Mouse (Mus musculus) adrenal gland, postnatal 25 days (tissue): Measurements from ENCODE around the gene Sac3d1. TPM values are rescaled to one million over a fixed set of nuclear protein-coding genes. Genes with fewer than 3 reads are reported as not detected.
"Not testable (repeated sequence)": the region's sequence is repeated elsewhere in the genome, so short reads cannot be mapped to it uniquely, and the experiment has no call there.

Experiments used
- DNase-seq: peaks from one replicate; pipeline ENCODE4 v3.0.0; 2021; ENCODE audit warnings: mixed read lengths
- long read RNA-seq: library from polyadenylated mRNA; stranded (forward); transcript quantifications from one replicate; pipeline ENCODE4 v2.0.0, GENCODE M21; 2021
- total RNA-seq: library from RNA; stranded (reverse); gene quantifications from 2 replicates; pipeline ENCODE4 v1.2.3, GENCODE M21; 2021

The Sac3d1 gene
- 15.1 and 19.5 TPM in 2 replicates for total RNA-seq
- long read RNA-seq, transcript Sac3d1-201 (2 exons, 1,442 nt) = major isoform, 31 of 34 reads
- long read RNA-seq, partial matches to known transcripts = 1 of 34 reads
- long read RNA-seq, other reads (novel, unspliced or antisense) = 2 of 34 reads

DNA sequence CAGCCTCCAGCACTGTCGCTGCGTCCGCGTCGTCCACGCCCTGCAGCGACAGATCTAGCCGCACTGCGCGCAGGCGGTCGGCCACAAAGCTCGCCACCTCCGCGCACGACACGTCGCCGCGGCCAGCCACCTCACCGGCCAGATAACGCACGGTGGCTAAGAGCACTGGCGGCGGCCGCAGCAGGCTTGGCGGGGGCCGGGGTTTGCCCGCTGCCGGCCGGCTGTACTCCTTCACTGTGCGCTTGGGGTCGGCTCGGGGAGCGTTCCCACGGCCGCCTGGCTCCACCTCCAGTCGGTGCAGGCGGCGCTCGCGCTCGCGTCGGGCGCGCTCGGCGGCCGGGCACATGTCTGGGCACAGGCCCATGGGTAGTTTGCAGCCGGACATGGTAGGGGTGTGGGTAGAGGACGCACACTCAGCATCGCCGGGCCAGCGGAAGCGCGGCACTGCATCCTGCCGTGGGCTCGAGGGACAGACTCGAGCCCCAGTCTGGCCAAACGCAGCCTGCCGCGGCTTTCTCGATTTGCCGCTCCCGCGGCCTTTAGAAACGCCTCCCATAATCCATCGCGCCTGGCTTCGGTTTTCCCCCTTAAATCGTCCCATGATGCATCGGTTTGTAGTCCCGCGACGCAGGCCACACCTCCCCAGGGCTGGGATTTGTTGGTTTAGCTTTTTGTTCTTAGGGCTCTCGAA lies at the start of gene Sac3d1:
TSS of gene Sac3d1 (minus strand) at position 665 of the 691 bp plus-strand sequence.
- DNase-seq = peak; percentile 85

GRCm38 (mm10) chr19:6166750-6167149 lies 48.3 kb upstream of the Sac3d1 start:
- no peak for DNase-seq

- peak; percentile 29 for DNase-seq
These were observed 45.6 kb upstream of the Sac3d1 start for GRCm38 (mm10) chr19:6163872-6164547.

DNA sequence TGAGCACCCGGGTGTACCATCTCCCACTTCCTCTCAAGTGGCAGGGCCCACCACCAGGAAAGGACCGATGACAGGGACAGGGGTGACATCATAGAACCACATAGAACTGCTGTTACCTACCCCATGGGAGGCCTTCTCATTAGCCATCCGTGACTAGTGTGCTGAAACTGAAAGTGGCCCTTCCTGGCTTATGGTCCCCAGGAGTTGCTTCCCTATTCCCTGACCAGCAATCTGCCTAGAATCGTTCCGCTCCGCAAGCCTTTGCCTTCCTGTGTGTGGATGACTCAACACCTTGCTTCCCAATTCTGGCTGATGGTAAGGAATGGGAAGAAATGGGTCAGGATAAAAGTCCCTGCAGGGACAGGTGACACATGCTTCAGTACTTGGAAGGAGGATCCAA lies 38.8 kb upstream of the Sac3d1 start:
- DNase-seq = no peak

DNA sequence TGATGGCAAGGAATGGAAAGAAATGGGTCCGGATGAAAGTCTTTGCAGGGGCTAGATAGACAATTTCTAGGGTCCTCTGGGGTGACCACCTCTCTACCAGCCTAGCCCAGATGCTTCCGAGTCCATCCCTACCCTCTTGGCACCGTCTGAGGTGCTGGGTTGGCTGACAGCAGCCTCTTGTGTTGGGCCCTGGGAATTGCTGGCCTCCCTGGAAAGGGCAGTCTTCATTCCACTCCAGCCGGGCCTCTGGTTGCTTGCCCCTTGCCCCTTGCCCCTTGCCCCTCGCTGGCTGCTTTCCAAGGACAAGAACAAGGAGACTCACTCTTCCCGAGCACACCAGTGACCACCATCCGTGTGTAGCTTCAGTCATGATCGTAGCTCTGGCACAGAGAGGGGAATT lies 37.9 kb upstream of the Sac3d1 start:
- no peak for DNase-seq

DNA sequence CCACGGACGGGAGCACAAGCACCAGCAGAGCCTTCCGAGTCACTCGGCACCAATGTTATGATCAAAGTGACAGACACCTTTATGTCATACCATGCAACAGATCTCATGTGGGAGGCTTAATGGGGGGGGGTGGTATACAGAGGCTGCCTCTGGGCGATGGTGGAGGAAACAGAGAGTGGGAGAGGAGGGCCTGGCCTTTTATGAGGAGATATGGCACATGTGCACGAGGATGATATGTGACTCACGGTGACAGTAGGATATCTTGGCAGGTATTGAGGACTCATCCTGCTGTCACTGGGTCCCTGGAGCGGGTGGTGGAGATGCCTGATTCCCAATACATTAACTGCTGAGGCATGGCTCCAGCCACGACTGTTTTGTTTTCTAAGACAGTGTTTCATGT lies 36.7 kb upstream of the Sac3d1 start:
- no peak for DNase-seq

GRCm38 (mm10) chr19:6144842-6145241 lies 26.4 kb upstream of the Sac3d1 start:
- no peak for DNase-seq

DNA sequence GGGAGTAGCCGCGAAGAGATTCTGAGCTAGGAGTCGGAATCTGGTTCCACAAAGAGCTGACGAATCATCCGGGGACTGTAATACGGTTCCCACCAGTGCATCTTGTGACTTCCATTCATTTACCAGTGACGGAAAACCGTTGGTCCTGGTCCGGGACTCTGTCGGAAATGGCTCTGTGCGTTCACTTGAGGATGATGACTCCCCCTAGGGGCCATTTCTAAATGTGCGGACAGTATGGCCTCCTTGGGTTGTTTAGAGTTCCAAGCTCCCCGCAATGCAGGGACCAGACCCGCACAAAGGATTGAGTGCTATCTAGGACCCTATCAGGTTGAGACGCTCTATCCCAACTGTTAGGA lies 22.9 kb upstream of the Sac3d1 start, which contains the start of gene Arl2:
TSS of gene Arl2 (minus strand) at position 155 of the 356 bp plus-strand sequence.
- peak; percentile 61 for DNase-seq

GRCm38 (mm10) chr19:6140678-6141393 lies 22.4 kb upstream of the Sac3d1 start, which contains the start of gene Batf2:
Batf2 (plus strand) TSS chr19:6140983.
- peak; percentile 88 for DNase-seq

- DNase-seq = no peak
These were observed 21.9 kb upstream of the Sac3d1 start for GRCm38 (mm10) chr19:6140374-6140677.

DNA sequence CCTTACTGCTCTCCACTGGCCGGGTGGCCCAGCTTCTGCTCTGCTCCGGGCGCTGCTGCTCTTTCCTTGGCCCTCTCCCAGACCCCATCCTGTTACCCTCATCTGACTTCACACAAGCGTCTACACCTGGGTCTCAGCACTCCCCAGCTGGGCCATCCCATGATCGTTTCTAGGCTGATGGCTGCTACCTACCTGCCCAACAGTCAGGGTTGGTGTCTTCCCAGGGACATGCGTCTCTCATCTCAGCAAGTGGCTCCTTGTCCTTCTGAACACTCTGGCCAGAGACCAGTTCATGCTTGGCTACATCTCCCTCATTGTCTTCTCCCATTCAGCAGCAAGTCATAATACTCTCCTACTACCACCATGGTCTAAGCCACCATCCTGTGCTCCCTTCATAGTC lies 21.3 kb upstream of the Sac3d1 start:
- DNase-seq = no peak

GRCm38 (mm10) chr19:6136397-6136796 lies 17.9 kb upstream of the Sac3d1 start:
- no peak for DNase-seq

DNA sequence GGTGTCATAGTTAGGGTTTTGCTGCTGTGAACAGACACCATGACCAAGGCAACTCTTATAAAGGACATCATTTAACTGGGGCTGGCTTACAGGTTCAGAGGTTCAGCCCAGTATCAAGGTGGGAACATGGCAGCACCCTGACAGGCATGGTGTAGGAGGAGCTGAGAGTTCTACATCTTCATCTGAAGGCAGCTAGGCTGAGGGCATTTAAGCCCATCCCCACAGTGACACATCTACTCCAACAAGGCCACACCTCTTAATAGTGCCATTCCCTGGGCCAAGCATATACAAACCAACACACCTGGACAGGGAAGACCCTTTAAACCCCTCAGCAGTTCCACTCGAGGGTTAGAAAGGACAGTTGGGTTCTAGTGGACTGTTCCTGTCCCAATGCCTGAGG lies 14.7 kb upstream of the Sac3d1 start:
- not testable (repeated sequence) for DNase-seq

DNA sequence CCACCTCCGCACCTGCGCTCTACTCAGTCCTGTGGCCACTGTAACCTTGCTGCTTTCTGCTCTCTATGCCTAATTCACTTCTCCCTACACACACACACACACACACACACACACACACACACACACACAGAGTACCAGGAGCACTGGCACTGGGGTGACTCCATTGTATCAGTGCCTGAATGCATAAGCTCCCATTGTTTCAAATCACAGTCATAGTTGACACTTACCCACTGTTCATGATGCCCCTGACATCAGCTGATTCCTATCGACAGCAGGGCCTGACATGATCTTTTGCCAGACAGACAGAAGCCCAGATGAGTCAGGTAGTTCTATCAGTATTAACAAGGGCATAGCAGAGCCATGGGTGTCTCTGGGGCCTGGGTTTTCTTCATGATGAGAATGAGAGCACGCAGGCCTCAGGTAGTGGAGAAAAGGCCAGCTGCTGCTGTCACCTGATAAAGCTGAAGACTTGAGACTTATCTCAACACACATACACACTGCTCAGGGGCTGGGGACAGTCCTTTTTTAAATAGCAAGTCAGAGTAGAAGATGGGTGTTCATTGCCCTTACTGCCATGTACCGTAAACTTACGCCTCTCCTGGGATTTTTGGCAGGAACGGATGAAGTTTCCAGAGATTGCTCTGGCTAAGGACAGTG lies 13.8 kb upstream of the Sac3d1 start:
- DNase-seq = no peak

- not testable (repeated sequence) for DNase-seq
These were observed 12.1 kb upstream of the Sac3d1 start for GRCm38 (mm10) chr19:6130414-6131128.

DNA sequence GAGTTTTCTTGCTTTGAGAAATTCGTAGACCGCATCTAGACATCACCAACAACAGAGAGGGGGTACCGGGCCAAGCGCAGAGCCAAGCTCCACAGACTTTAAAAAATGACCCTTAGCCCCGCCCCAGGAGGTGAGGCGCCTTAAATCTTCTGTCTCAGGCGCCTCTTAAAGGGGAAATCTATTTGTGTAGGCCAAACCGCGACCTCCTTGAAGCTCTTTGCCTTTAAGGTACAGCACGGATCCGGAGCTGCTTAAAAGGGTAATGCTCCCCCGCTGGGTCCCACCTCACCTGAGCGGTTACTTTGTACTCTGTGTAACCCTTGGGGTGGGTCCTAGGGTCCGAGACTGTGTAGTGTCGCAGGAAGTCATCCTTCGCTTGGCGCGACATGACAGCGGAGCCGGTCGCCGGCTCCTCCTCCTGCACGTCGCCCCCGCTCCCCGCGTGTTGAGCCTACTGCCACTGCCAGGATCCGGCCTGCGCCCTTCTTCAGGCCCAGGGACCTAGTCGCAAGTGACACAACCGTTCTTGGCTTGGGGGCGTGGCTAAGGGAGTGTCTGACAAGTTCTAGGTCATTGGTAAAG lies 9.4 kb upstream of the Sac3d1 start, which contains the start of gene Snx15:
TSS of gene Snx15 (minus strand) at position 545 of the 582 bp plus-strand sequence.
- peak; percentile 93 for DNase-seq

- DNase-seq = no peak
These were observed 8.5 kb upstream of the Sac3d1 start for GRCm38 (mm10) chr19:6126789-6127580.

DNA sequence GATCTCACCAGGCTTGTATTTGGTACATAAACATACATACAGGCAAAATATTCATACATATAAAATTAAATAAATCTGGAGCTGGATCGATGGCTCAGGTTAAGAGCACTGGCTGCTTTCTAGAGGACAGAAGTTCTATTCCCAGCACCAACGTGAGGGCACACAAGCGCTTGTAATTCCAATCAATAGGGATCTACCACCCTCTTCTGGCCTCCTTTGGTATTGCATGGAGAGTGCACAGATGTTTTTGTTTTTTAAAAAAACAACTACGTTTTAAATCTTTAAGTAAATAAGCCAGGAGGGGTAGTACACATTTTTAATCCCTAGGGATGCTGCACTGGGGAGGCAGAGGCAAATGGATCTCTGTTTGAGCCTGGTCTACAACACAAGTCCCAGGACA lies 7.8 kb upstream of the Sac3d1 start:
- DNase-seq = no peak

DNA sequence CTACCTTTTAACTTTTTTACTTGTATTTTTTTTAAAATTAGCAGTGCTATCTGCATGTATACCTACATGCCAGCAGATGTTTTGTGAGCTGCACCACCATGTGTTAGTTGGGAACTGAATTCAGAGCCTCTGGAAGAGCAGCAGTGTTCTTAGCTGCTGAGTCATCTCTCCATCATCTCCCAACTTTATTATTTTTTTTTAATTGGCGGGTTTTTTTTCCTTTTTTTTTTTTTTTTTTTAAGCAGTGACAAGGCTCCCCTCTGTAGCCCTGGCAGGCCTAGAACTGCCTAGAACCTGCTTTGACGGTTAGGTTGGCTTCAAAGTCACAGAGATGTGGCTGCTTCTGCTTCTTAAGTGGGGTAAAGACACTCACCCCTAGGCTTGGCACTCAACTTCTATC lies 6.4 kb upstream of the Sac3d1 start:
- no peak for DNase-seq

GRCm38 (mm10) chr19:6123330-6123729 lies 4.9 kb upstream of the Sac3d1 start:
- DNase-seq = no peak

DNA sequence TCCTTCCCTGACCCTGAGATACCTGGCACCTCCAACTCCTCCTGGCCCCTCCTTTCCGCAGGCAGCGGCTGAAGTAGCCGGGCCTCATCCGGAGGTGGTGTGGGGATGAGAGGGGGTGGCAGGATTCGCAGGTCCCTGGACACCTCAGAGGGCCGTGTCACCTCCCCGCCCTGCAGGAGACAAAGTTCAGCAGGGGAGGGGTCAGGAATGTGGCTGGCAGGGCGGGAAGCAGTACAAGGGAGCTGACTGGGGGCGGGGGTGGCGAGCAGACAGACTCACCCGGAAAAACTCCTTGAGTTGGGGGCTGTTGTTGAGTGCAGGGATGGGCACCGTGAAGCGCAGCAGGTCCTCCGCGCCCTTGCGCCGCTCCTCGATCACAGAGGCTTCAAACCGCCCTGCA lies 3.3 kb upstream of the Sac3d1 start:
- no peak for DNase-seq
